Mouse (Mus musculus): ENCODE results near the gene Il18r1. TPM values are rescaled to one million over a fixed set of nuclear protein-coding genes. Genes with fewer than 3 reads are reported as not detected.

Gene Il18r1
- polyA plus RNA-seq (2017; shearing (Covaris generic)) = 35.1 TPM

DNA sequence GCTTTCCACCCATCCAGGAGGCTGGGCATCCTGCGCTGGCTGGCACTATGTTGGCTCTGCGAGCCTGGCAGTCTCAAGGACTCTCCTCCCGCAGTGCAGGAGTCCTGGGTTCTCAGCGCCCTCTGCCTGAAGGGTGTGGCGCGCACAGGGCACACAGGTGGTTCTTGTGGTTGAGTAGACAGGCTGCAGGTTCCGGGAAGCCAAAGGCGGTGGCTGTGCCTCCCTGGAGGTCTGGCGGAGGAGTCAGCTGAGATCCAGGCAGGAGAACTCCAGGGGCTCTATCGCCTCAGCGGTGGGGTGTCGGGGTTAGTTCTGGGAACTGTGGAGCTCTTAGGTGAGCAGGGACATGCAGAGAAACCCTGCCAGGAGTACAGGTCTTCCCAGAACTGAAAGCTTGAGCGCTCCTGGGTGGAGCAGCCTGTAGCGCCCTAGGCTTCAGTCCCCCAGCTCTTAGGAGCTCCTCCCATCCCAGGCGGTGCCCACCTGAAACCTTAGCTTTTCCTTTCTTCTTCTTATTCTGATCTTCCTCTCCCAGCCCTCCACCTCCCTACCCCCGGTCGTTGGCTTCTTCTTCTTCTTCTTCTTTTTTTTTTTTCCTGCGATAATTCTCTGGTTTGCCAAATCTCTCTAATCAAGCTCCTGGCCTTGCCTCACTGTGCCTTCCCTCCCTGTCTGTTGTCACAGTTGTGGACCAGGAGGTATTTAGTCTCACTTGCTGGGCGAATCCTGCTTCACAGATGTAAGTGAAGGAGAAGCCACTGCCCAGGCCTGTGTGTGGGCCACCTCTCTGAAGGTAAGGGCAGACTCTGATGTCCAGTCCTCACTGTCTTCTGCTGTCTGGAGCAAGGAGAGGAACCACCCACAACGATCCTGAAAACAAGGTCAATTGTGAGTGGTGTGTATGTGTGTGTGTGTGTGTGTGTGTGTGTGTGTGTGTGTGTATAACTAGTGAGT lies at the start of gene Il18r1:
Il18r1 (plus strand) TSS at position 76 of the 954 bp plus-strand sequence.

GRCm38 (mm10) chr1:40428910-40429675 lies 36.3 kb upstream of the Il18r1 start, which contains the start of gene Il1rl1:
Il1rl1 (plus strand) TSS chr1:40429570.

DNA sequence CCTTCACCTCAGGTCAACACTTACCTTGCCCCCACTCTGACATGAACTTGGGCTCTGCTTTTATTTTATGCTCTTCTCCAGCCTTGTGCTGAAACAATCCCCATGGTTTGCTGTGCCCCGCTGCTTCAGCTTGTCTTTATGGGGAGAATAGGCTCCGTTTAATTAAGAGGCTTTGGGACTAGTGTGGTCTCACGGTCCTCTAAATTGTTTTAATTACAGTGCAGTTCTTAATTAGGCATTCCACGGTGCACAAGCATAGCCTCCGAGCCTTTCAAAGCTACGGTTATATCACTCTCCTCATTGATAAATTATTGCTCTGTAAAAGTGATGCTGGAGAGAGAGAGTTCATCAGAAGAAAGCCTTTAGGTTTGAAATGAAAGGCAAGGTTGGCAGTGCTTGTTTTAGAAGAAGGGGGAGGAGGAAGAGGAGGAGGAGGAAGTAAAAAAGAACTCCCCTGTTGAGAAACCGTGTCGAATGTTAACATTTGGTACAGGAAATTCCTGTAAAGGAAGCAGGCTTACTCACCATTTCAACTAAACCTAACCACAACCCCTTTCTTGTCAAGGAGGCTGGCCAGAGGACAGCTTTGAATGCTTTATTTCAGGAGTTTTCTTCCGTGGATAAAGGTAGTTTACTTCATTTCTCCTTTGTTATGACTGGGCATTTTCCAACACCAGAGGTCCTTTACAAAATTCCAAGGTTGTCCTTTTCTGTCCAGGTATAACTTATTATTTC lies 49.7 kb downstream of the Il18r1 start, which contains the start of gene Il18rap:
Il18rap (plus strand) TSS at position 512 of the 735 bp plus-strand sequence.

Other genes with a start within 250 kb of the Il18r1 start
- 0.54 TPM for gene Il1r1, start 240.5 kb upstream of the Il18r1 start, polyA plus RNA-seq (2017; shearing (Covaris generic))
- gene Il1rl2, start 140.9 kb upstream of the Il18r1 start, polyA plus RNA-seq (2017; shearing (Covaris generic)) = 2.0 TPM
- 35.0 TPM for gene Il1rl1, start 36.0 kb upstream of the Il18r1 start, polyA plus RNA-seq (2017; shearing (Covaris generic))
- 10.5 TPM for gene Il18rap, start 49.8 kb downstream of the Il18r1 start, polyA plus RNA-seq (2017; shearing (Covaris generic))
- not detected for gene Slc9a4, start 114.5 kb downstream of the Il18r1 start, polyA plus RNA-seq (2017; shearing (Covaris generic))
- not detected for gene Slc9a2, start 215.0 kb downstream of the Il18r1 start, polyA plus RNA-seq (2017; shearing (Covaris generic))